Mouse (Mus musculus): ENCODE data around the gene Pecam1.
"Not testable (repeated sequence)": the region's sequence is repeated elsewhere in the genome, so short reads cannot be mapped to it uniquely, and the experiment has no call there.

Pecam1 gene

GRCm38 (mm10) chr11:106638551-106639355 lies 111.7 kb downstream of the Pecam1 start:
- no peak for DNase-seq (ENCODE audit: inconsistent age in 2 of 2, low spot score in 1 of 2)

GRCm38 (mm10) chr11:106637754-106638153 lies 112.7 kb downstream of the Pecam1 start:
- DNase-seq (ENCODE audit: inconsistent age in 2 of 2, low spot score in 1 of 2) = no peak

- DNase-seq (ENCODE audit: inconsistent age in 2 of 2, low spot score in 1 of 2) = no peak
Observed at GRCm38 (mm10) chr11:106635946-106636345, 114.5 kb downstream of the Pecam1 start.

- DNase-seq (ENCODE audit: inconsistent age in 2 of 2, low spot score in 1 of 2) = not testable (repeated sequence)
Observed at GRCm38 (mm10) chr11:106634175-106634574, 116.3 kb downstream of the Pecam1 start.

GRCm38 (mm10) chr11:106633456-106633855 lies 117.0 kb downstream of the Pecam1 start:
- no peak for DNase-seq (ENCODE audit: inconsistent age in 2 of 2, low spot score in 1 of 2)

- DNase-seq (ENCODE audit: inconsistent age in 2 of 2, low spot score in 1 of 2) = peak; percentile 77 to 90
Observed at GRCm38 (mm10) chr11:106627692-106628091, 122.7 kb downstream of the Pecam1 start.

- DNase-seq (ENCODE audit: inconsistent age in 2 of 2, low spot score in 1 of 2) = no peak
Observed at GRCm38 (mm10) chr11:106625577-106625976, 124.9 kb downstream of the Pecam1 start.

GRCm38 (mm10) chr11:106623629-106624028 lies 126.8 kb downstream of the Pecam1 start:
- peak in 1 of 2 experiments; percentile 46 for DNase-seq (ENCODE audit: inconsistent age in 2 of 2, low spot score in 1 of 2)

- DNase-seq (ENCODE audit: inconsistent age in 2 of 2, low spot score in 1 of 2) = no peak
Observed at GRCm38 (mm10) chr11:106622056-106622455, 128.4 kb downstream of the Pecam1 start.

- DNase-seq (ENCODE audit: inconsistent age in 2 of 2, low spot score in 1 of 2) = not testable (repeated sequence)
Observed at GRCm38 (mm10) chr11:106618768-106619167, 131.7 kb downstream of the Pecam1 start.

- DNase-seq (ENCODE audit: inconsistent age in 2 of 2, low spot score in 1 of 2) = peak; percentile 30 to 38
Observed at GRCm38 (mm10) chr11:106617821-106618580, 132.4 kb downstream of the Pecam1 start.

- DNase-seq (ENCODE audit: inconsistent age in 2 of 2, low spot score in 1 of 2) = peak in 1 of 2 experiments; percentile 37
Observed at GRCm38 (mm10) chr11:106615561-106615960, 134.9 kb downstream of the Pecam1 start.

GRCm38 (mm10) chr11:106614339-106614645 lies 136.1 kb downstream of the Pecam1 start:
- DNase-seq (ENCODE audit: inconsistent age in 2 of 2, low spot score in 1 of 2) = peak; percentile 34 to 69

- peak; percentile 23 to 65 for DNase-seq (ENCODE audit: inconsistent age in 2 of 2, low spot score in 1 of 2)
Observed at GRCm38 (mm10) chr11:106613638-106614338, 136.6 kb downstream of the Pecam1 start.

GRCm38 (mm10) chr11:106612961-106613637 lies 137.3 kb downstream of the Pecam1 start, which contains the start of gene Tex2:
Tex2 (minus strand) TSS chr11:106613423.
- peak; percentile 99 for DNase-seq (ENCODE audit: inconsistent age in 2 of 2, low spot score in 1 of 2)

GRCm38 (mm10) chr11:106612209-106612960 lies 138.0 kb downstream of the Pecam1 start:
- peak in 1 of 2 experiments; percentile 87 for DNase-seq (ENCODE audit: inconsistent age in 2 of 2, low spot score in 1 of 2)

GRCm38 (mm10) chr11:106609731-106610130 lies 140.7 kb downstream of the Pecam1 start:
- no peak for DNase-seq (ENCODE audit: inconsistent age in 2 of 2, low spot score in 1 of 2)

GRCm38 (mm10) chr11:106607316-106607715 lies 143.1 kb downstream of the Pecam1 start:
- no peak for DNase-seq (ENCODE audit: inconsistent age in 2 of 2, low spot score in 1 of 2)

GRCm38 (mm10) chr11:106606042-106606441 lies 144.4 kb downstream of the Pecam1 start:
- no peak for DNase-seq (ENCODE audit: inconsistent age in 2 of 2, low spot score in 1 of 2)

Measured in adrenal gland, adult (tissue).